Mouse (Mus musculus): ENCODE data around the gene Sult2a8. TPM values are rescaled to one million over a fixed set of nuclear protein-coding genes. Genes with fewer than 3 reads are reported as not detected.
"Not testable (repeated sequence)": the region's sequence is repeated elsewhere in the genome, so short reads cannot be mapped to it uniquely, and the experiment has no call there.

The Sult2a8 gene
- total RNA-seq (2014; fragmentation: Nextera tagmentation) (not detected in 2 replicates), total RNA-seq (2017) (0.17 and 0.27 TPM in 2 replicates), polyA plus RNA-seq (2012) (not detected in 2 replicates)

DNA sequence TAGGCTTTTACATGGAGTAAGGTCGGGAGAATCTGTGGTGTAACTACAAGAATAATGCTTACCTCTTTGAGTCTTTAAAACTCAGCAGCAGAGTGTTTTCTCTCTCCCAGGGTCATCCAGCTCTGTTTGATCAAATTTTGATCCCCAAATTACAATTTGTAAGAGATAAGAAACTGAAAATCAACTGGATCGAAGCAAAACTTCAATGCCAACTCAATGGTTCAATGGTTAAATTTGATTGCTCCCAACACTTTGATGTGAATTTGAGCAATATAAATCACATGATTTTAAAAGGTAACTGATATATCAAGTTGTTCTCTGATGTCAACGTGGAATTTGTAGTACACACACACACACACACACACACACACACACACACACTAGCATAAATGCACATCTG, at the start of gene Sult2a8:
Sult2a8 (minus strand) TSS at position 236 of the 400 bp plus-strand sequence.
- DNase-seq (ENCODE audit: low spot score) (no peak), ATAC-seq (ENCODE audit: extremely low read depth, insufficient number of reproducible peaks, low FRiP score, poor library complexity, severe bottlenecking) (no peak)
- no peaks in the 10 kb centered on the region for H3K4me1 ChIP-seq (ENCODE audit: insufficient read depth, low read depth, low read length)
- no peaks in the 10 kb centered on the region for H3K27me3 ChIP-seq (ENCODE audit: insufficient read depth, low read length)
- H3K4me3 ChIP-seq (ENCODE audit: low read depth, low read length), result no peak within 1 kb of the TSS
- TF ChIP-seq GATA2 (IDR thresholded peaks at IDR 0.05; ENCODE audit: borderline replicate concordance, low read depth, low read length), result no peak
- no peak for TF ChIP-seq TAL1 (conservative IDR thresholded peaks at IDR 0.05; ENCODE audit: low read depth, low read length)
- TF ChIP-seq GATA1 (IDR thresholded peaks at IDR 0.05; ENCODE audit: borderline replicate concordance, low read length), result no peak
- TF ChIP-seq POLR2AphosphoS5 (IDR thresholded peaks at IDR 0.05; ENCODE audit: insufficient replicate concordance, low read depth, low read length), result no peak
- TF ChIP-seq CTCF (IDR thresholded peaks at IDR 0.05; ENCODE audit: low read depth, low read length), result no peak
- 0 out of 2 replicates have a peak, but pooled peaks cover 2% of the 10 kb centered on the region for H3K9me3 ChIP-seq (replicated peaks)
- no peaks in the 10 kb centered on the region for H3K36me3 ChIP-seq (replicated peaks)

DNA sequence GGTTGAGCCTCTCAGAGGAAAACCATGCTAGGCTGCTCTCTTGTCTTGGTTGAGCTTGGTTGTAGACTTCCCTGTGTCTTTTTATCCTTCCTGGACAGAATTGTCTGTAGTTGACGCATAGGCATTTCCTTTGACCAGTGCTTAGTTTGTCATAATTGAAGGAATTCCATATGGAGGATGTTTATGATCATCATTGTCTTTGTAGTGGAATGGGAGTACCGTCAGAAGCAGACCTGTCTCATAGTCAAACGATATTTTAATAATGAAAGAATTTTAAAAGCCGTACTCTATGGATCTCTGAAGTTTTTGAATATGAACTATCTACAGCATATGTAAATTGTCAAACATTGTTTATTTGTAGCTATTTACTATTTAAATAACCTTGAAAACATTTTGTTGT, 47.6 kb upstream of the Sult2a8 start, which contains the start of gene Sult2a7:
Sult2a7 (minus strand) TSS at position 101 of the 400 bp plus-strand sequence.
- Histone ChIP-seq H3K4me1 (ENCODE audit: insufficient read depth, low read depth, low read length) (no peaks in the 10 kb centered on the region), H3K27me3 (ENCODE audit: insufficient read depth, low read length) (no peaks in the 10 kb centered on the region), H3K4me3 (ENCODE audit: low read depth, low read length) (no peak within 1 kb of the TSS), H3K9me3 (replicated peaks) (no peaks in the 10 kb centered on the region), H3K36me3 (replicated peaks) (no peaks in the 10 kb centered on the region)
- TF ChIP-seq GATA1 (IDR thresholded peaks at IDR 0.05; ENCODE audit: borderline replicate concordance, low read length) (no peak), CTCF (IDR thresholded peaks at IDR 0.05; ENCODE audit: low read depth, low read length) (no peak), POLR2AphosphoS5 (IDR thresholded peaks at IDR 0.05; ENCODE audit: insufficient replicate concordance, low read depth, low read length) (no peak), GATA2 (IDR thresholded peaks at IDR 0.05; ENCODE audit: borderline replicate concordance, low read depth, low read length) (no peak), TAL1 (conservative IDR thresholded peaks at IDR 0.05; ENCODE audit: low read depth, low read length) (no peak)
- ATAC-seq (ENCODE audit: extremely low read depth, insufficient number of reproducible peaks, low FRiP score, poor library complexity, severe bottlenecking) (no peak), DNase-seq (ENCODE audit: low spot score) (no peak)

DNA sequence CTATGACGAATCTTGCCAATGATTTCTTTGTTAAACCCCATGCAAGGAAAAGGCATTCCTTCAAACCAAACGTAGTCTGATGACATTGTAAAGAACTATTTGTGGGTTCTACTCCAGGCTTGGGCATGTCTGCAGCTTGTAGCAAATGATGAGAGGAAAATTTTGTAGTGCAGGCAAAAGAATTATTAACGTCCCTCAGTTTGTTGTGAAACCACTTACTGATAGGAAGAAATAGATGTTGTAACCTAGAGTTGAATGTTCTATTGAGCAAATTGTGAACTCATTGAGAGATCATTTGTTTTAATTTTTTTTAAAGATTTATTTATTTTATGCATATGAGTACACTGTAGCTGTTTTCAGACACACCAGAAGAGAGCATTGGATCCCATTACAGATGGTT, 46.3 kb upstream of the Sult2a8 start:
- TF ChIP-seq CTCF (IDR thresholded peaks at IDR 0.05; ENCODE audit: low read depth, low read length), result no peak
- no peak for TF ChIP-seq POLR2AphosphoS5 (IDR thresholded peaks at IDR 0.05; ENCODE audit: insufficient replicate concordance, low read depth, low read length)
- no peak for TF ChIP-seq GATA2 (IDR thresholded peaks at IDR 0.05; ENCODE audit: borderline replicate concordance, low read depth, low read length)
- TF ChIP-seq TAL1 (conservative IDR thresholded peaks at IDR 0.05; ENCODE audit: low read depth, low read length), result no peak
- TF ChIP-seq GATA1 (IDR thresholded peaks at IDR 0.05; ENCODE audit: borderline replicate concordance, low read length), result no peak
- H3K4me1 ChIP-seq (ENCODE audit: insufficient read depth, low read depth, low read length), result no peaks in the 10 kb centered on the region
- H3K27me3 ChIP-seq (ENCODE audit: insufficient read depth, low read length), result no peaks in the 10 kb centered on the region
- no peak overlapping the region for H3K4me3 ChIP-seq (ENCODE audit: low read depth, low read length)
- ATAC-seq (ENCODE audit: extremely low read depth, insufficient number of reproducible peaks, low FRiP score, poor library complexity, severe bottlenecking) (no peak), DNase-seq (ENCODE audit: low spot score) (no peak)
- no peaks in the 10 kb centered on the region for H3K9me3 ChIP-seq (replicated peaks)
- no peaks in the 10 kb centered on the region for H3K36me3 ChIP-seq (replicated peaks)

DNA sequence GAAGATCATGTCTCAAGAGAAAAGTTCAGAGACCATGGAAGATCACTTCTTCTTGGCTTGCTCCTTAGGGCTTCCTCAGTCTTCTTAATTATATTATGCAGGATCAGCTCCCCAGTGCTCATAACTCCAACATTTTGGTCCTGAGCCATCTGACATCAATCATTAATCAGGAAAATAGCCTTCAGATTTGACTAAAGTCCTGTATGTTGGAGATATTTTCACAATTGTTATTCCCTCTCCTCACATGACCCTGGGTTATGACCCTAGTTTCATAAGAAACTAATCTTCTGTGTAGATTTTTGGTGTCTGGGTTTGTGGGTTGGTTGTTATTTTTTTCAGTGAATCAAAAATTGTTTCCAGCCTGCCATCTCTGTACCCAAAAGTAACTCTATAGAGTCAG, 7.0 kb downstream of the Sult2a8 start:
- H3K27me3 ChIP-seq (ENCODE audit: insufficient read depth, low read length), result no peaks in the 10 kb centered on the region
- TF ChIP-seq TAL1 (conservative IDR thresholded peaks at IDR 0.05; ENCODE audit: low read depth, low read length), result no peak
- TF ChIP-seq CTCF (IDR thresholded peaks at IDR 0.05; ENCODE audit: low read depth, low read length), result no peak
- no peak for TF ChIP-seq GATA2 (IDR thresholded peaks at IDR 0.05; ENCODE audit: borderline replicate concordance, low read depth, low read length)
- no peak for TF ChIP-seq GATA1 (IDR thresholded peaks at IDR 0.05; ENCODE audit: borderline replicate concordance, low read length)
- no peak for TF ChIP-seq POLR2AphosphoS5 (IDR thresholded peaks at IDR 0.05; ENCODE audit: insufficient replicate concordance, low read depth, low read length)
- no peaks in the 10 kb centered on the region for H3K4me1 ChIP-seq (ENCODE audit: insufficient read depth, low read depth, low read length)
- H3K4me3 ChIP-seq (ENCODE audit: low read depth, low read length), result no peak overlapping the region
- ATAC-seq (ENCODE audit: extremely low read depth, insufficient number of reproducible peaks, low FRiP score, poor library complexity, severe bottlenecking), result no peak
- no peaks in the 10 kb centered on the region for H3K36me3 ChIP-seq (replicated peaks)
- 0 out of 2 replicates have a peak, but pooled peaks cover 2% of the 10 kb centered on the region for H3K9me3 ChIP-seq (replicated peaks)
- DNase-seq (ENCODE audit: low spot score), result no peak

DNA sequence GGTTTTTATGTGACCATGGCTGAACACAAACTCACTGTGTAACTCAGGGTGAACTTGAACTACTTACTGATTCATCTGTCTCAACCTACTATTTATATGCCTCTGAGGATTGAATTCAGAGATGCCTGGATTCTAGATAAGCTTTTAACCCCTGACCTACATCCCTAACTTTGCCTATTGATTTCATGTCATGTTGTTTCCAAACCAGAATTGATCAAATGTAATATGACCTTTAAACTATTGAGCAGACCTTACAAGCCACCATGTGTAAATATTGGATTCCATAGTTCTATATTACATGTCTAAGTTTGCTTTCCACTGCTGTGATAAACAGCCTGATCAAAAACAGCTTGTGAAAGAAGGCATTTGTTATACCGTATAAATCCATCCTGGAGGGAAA, 8.1 kb downstream of the Sult2a8 start:
- no peak for TF ChIP-seq CTCF (IDR thresholded peaks at IDR 0.05; ENCODE audit: low read depth, low read length)
- no peak for TF ChIP-seq GATA2 (IDR thresholded peaks at IDR 0.05; ENCODE audit: borderline replicate concordance, low read depth, low read length)
- TF ChIP-seq TAL1 (conservative IDR thresholded peaks at IDR 0.05; ENCODE audit: low read depth, low read length), result no peak
- TF ChIP-seq POLR2AphosphoS5 (IDR thresholded peaks at IDR 0.05; ENCODE audit: insufficient replicate concordance, low read depth, low read length), result no peak
- TF ChIP-seq GATA1 (IDR thresholded peaks at IDR 0.05; ENCODE audit: borderline replicate concordance, low read length), result no peak
- no peaks in the 10 kb centered on the region for H3K27me3 ChIP-seq (ENCODE audit: insufficient read depth, low read length)
- H3K4me1 ChIP-seq (ENCODE audit: insufficient read depth, low read depth, low read length), result no peaks in the 10 kb centered on the region
- no peak overlapping the region for H3K4me3 ChIP-seq (ENCODE audit: low read depth, low read length)
- no peaks in the 10 kb centered on the region for H3K36me3 ChIP-seq (replicated peaks)
- DNase-seq (ENCODE audit: low spot score), result no peak
- H3K9me3 ChIP-seq (replicated peaks), result no peaks in the 10 kb centered on the region
- no peak for ATAC-seq (ENCODE audit: extremely low read depth, insufficient number of reproducible peaks, low FRiP score, poor library complexity, severe bottlenecking)

DNA sequence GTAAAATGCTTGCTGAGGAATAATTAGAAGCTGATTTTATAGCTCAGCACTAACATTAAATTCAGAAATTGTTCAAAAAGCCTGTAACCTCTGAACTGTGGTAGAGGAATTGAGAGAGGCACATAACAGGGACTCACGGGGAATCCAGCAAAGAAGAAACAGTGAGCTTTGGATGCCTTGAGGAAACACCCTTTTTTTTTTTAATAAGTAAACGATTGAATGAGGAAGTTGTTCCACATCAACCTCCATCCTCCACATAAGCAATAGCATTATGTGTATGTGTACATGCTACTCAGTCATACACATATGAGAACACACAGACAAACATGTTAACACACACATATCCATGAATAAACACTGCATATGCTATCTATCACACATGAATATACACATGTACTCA, 8.5 kb downstream of the Sult2a8 start:
- no peak overlapping the region for H3K4me3 ChIP-seq (ENCODE audit: low read depth, low read length)
- no peaks in the 10 kb centered on the region for H3K9me3 ChIP-seq (replicated peaks)
- no peaks in the 10 kb centered on the region for H3K4me1 ChIP-seq (ENCODE audit: insufficient read depth, low read depth, low read length)
- H3K36me3 ChIP-seq (replicated peaks), result no peaks in the 10 kb centered on the region
- TF ChIP-seq POLR2AphosphoS5 (IDR thresholded peaks at IDR 0.05; ENCODE audit: insufficient replicate concordance, low read depth, low read length) (no peak), GATA2 (IDR thresholded peaks at IDR 0.05; ENCODE audit: borderline replicate concordance, low read depth, low read length) (no peak), CTCF (IDR thresholded peaks at IDR 0.05; ENCODE audit: low read depth, low read length) (no peak)
- no peak for DNase-seq (ENCODE audit: low spot score)
- H3K27me3 ChIP-seq (ENCODE audit: insufficient read depth, low read length), result no peaks in the 10 kb centered on the region
- ATAC-seq (ENCODE audit: extremely low read depth, insufficient number of reproducible peaks, low FRiP score, poor library complexity, severe bottlenecking), result no peak

DNA sequence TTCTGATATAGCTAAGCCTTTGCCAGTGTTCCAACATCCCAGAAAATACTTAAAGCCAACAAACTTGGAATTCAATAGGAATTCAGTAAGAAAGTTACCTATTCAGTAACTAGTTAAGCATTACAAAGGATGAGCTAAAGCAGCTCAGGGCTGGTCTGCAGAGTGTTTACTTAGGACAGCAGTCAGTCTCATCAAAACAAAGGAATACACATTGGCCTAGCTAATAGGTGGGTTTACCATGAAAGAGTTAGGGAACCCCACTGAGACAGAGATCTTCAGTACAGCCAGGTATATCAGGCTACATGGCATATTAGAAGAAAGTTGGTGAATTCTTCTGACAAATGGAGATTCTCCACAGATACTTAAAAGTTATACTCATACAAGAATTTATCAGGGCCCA, 47.2 kb downstream of the Sult2a8 start:
- H3K36me3 ChIP-seq (replicated peaks); H3K27me3 ChIP-seq (ENCODE audit: insufficient read depth, low read length); H3K9me3 ChIP-seq (replicated peaks); H3K4me3 ChIP-seq (ENCODE audit: low read depth, low read length); DNase-seq (ENCODE audit: low spot score); ATAC-seq (ENCODE audit: extremely low read depth, insufficient number of reproducible peaks, low FRiP score, poor library complexity, severe bottlenecking); H3K4me1 ChIP-seq (ENCODE audit: insufficient read depth, low read depth, low read length): not testable (repeated sequence)

Data from G1E (cell line).